Mouse (Mus musculus) cerebellum, adult 2 months (tissue): ENCODE data around the gene Scgn.

Experiments
- CTCF ChIP-seq: fragments of 200-500 bp; IDR thresholded peaks from 2 replicates; pipeline ENCODE4 v1.5.1; 2011; ENCODE audit warnings: low read depth, mild to moderate bottlenecking, control low read depth, low read length, moderate library complexity, borderline replicate concordance; ENCODE audit not compliant: insufficient read depth
- POLR2A ChIP-seq: fragments of 200-500 bp; IDR thresholded peaks from 2 replicates; pipeline ENCODE4 v1.6.1; 2011; ENCODE audit warnings: low read length, control low read depth, borderline replicate concordance; ENCODE audit not compliant: insufficient read depth

GRCm38 (mm10) chr13:23911335-23911734 lies 79.7 kb downstream of the Scgn start:
- no peak for TF ChIP-seq CTCF
- no peak for TF ChIP-seq POLR2A
